Mouse (Mus musculus): Measurements from ENCODE around the gene Pim1.
A peak's percentile ranks its signal among the peaks of the same experiment; 100 is the strongest.

Pim1 gene

DNA sequence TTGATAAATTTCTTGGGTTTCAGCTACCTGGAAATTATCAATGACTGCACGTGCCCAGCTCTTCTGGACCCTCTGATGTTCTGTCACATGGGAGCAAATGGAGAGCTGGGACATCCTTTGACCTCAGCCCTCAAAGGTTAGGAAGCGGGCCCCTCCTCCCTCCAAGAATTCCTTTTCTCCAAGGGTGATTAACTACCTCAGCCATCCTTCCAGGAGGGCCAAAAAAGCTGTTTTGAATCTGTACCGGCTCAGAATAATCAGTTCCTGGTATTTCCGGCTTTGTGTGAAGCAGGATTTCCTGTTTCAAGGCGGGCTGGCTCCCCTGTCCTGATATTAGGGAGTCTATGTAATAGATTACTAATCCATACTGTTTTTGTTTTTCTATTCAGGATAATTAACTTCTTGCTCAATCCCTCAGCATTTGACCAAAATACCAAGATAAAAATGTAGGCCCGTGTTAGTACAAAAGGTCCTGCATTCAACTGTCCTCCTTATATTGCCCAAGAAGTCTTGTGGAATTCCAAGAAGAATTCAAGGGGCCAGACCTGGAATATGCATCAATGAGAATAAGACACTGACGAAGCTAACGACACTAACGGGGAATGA lies 25.0 kb upstream of the Pim1 start:
- no peak for DNase-seq (ENCODE audit: low spot score in 2 of 2)

DNA sequence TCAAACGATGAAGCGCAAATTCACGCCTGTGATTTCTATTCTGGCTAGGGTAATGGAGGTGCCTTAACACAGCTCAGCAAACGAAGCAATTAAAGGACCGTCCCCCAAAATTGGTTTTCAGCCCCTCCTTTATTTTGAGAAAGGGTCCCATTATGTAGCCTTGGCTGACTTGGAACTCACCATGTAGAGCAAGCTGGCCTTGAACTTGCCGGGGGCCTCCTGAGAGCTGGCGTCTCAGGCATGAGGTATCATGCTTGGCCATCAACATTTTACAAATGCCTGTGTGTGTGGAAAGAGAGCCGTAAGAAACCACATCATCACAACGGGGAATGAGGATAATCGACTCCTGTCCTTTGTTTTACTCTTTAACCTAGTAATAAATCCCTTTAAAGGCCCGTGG lies 23.5 kb upstream of the Pim1 start:
- no peak for DNase-seq (ENCODE audit: low spot score in 2 of 2)

DNA sequence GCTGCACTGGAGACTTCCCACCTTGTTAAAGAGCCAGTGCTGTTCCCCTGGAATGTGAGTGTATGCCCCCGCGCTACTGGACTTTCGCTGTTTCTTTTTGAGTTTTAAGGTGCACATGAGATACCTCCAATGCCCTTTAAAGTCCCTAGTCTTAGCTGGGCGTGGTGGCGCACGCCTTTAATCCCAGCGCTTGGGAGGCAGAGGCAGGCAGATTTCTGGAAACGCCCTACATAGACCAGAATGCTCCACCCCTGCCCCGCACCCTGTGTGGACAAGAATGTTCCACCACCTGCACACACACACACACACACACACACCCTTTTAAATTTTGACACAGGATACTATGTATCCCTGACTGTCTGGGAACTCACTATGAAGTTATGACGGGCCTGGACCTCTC lies 17.1 kb upstream of the Pim1 start:
- no peak for DNase-seq (ENCODE audit: low spot score in 2 of 2)

DNA sequence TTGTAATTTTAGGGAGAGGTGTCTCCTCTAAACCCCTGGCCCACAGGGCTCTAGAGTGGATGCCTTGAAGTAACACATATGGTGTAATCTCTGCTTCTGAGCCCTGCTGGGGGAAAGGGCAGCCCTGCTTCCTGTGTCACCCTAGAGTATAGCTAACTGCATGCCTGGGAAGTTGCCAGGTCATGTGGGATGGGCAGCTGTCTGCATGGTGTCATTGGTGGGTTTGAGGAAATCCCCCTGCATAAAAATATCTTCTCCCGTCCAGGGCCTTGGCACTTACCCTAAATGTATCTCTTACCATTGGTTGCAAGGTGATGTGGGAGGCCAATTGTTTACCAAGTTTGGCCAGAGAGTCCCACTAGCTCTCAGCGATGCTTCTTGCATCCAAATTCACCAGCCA lies 16.5 kb upstream of the Pim1 start:
- DNase-seq (ENCODE audit: low spot score in 2 of 2): no peak

DNA sequence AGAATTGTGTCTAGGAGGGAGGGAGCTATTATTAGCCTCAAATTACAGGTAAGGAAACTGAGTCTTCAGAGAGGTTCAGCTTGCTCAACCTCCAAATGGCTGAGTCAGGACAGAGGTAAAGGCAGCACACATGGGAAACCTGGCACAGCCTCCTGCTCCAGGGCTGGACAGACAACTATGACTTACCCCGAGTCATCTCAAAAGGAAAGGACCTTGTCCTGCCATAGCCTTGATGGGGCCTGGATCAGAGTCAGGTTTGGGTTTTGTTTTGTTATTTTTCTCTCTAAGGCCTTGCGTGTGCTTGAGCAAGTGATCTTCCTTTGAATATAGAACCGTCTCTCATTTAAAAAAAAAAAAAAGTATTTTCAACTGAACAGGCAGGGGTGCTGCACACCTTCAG lies 15.4 kb upstream of the Pim1 start:
- no peak for DNase-seq (ENCODE audit: low spot score in 2 of 2)

DNA sequence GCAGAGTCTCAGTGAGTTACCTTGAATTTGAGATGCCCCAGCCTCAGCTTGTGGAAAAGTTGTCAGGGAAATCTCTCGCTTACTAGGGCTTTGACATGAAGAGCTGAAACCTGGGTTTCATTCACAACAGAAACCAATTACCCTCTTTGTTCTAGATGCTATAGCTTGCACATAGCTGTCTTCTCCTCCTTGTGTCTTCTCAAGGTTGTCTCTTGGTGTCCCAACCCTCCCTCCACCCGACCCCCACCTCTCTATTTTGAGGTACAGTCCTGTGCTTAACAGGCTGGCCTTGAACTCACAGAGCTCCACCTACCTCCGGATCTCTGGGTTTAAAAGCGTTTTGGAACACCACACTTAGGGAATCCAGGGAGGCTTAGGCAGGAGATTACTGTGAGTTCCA lies 14.1 kb upstream of the Pim1 start:
- DNase-seq (ENCODE audit: low spot score in 2 of 2): no peak

DNA sequence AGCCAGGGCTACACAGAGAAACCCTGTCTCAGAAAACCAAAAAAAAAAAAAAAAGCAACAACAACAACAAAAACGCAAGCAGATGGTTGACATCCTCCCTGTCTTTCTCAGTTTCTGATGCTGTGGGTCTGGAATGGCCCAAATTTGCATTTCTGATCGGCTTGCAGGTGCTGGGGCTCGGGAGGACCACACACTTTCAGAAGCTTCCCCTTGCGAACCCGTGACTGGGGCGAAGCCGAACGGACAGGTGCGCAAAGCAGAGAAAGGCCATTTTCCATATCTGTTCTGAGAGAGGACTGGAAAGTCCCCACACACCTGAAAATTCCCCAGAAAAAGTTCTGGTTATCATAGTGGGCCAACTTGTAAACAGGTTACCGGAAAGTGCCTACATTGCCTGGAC lies 13.2 kb upstream of the Pim1 start:
- DNase-seq (ENCODE audit: low spot score in 2 of 2): no peak

DNA sequence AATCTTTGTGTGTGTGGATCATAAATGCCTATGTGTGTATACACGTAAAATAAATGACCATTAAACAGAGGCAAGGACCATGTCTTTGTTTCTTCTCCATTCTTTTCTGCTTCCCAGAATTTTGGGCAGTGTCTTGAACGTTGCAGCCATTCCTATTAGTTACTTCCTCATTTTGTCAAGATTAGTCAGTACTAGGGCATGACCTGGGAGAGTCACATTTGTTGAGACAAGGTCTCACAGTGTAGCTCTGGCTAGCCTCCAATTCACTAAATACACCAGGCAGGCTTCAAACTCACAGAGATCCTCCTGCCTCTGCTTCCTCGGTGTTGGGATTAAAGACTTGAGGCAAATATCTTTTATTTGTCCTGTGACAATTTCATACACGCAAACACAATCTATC lies 12.3 kb upstream of the Pim1 start:
- DNase-seq (ENCODE audit: low spot score in 2 of 2): no peak

DNA sequence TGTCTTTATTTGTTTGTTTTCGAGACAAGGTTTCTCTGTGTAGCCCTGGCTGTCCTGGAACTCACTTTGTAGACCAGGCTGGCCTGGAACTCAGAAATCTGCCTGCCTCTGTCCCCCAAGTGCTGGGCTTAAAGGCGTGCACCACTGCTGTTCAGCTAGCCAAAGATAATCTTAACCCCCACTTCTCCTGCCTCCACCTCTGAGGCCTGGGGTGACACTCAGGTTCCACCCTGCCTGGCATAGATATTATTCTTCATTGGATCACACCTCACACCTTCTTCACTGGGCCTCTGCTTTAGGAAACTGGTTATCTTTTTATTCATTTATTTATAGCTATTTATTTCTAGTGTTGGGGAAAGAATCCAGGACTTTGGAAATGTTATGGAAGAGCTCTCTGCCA lies 10.3 kb upstream of the Pim1 start:
- no peak for DNase-seq (ENCODE audit: low spot score in 2 of 2)

DNA sequence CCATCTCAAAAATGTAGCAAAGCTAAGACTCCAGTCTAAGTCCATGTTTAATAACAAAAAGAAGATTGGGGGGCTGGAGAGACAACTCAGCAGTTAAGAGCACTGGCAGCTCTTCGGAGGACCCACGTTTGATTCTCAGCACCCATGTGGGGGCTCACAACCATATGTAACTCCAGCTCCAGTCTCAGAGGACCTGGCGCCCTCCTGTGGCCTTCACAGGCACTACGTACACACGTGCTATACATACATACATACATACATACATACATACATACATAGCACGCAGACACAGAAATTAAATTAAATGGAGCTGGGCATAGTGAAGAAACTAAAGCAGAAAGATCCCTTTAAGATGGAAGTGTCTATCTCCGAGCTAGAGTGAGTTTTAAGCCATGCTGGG lies 7.9 kb upstream of the Pim1 start:
- DNase-seq (ENCODE audit: low spot score in 2 of 2): no peak

DNA sequence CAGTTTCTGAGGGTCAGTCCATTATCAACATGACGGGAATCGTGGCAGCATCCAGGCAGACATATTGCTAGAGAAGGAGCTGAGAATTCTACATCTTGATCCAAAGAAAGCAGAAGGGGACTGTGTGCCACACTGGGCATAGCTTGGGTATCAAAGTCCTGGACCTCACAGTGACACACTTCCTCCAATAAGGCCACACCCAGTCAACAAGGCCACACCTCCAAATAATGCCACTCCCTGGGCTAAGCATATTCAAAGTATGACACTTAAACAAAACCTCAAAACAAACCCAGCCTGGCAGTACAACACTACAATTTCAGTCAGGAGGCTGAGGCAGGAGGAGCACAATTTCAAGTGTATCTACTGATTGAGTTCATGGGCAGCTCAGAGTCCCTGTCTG lies 7.3 kb upstream of the Pim1 start:
- DNase-seq (ENCODE audit: low spot score in 2 of 2): no peak

DNA sequence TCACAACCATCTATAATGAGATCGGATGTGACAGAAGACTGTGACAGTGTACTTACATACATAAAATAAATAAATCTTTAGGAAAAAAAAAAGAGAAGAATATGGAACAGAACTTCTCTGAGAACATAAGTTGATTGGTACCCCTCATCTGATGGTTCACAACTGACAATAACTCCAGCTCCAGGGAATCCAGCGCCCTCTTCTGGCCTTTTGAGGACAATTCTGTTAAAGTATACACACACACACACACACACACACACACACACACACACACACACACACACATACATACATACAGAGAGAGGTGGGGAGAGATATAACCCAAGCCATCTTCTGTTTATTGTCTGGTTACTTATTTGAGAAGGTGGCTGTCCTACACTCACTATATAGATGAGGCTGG lies 6.1 kb upstream of the Pim1 start:
- no peak for DNase-seq (ENCODE audit: low spot score in 2 of 2)

DNA sequence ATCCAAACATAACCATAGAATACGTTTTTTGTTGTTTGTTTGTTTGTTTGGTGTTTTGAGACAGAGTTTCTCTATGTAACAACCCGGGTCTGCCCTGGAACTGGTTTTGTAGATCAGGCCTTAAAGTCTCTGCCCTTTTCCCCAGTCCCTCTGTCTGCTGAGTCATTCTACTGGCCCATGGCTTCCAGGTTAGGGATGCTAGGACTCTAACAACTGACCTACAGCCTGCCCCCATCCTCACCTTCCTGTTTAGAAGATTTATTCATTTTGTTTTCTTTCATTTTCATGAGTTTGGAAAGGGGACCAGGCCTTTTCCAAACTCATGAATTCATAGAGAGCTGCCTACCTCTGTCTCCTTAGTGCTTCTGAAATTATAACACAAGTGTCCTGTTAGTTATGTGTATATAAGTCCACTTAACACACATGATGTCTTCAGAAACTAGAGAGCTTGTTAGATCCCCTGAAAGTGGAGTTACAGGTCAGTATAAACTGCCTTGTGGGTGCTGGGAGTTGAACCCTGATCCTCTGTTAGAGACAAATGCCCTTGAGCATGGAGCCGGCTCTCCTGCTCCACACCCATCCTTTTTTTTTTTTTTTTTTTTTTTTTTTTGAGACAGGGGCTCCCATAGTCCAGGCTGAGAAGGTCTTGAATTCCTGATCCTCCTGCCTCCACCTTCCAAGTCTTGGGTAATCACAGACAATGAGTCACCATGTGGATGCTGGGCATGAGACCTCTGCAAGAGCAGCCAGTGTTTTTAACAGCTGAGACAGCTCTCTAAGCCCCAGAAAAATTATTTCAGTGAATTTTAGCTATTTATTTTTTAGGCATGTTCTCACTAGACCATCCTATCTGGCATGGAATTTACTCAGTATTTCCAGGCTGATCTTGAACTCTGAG lies 5.0 kb upstream of the Pim1 start:
- DNase-seq (ENCODE audit: low spot score in 2 of 2): no peak

DNA sequence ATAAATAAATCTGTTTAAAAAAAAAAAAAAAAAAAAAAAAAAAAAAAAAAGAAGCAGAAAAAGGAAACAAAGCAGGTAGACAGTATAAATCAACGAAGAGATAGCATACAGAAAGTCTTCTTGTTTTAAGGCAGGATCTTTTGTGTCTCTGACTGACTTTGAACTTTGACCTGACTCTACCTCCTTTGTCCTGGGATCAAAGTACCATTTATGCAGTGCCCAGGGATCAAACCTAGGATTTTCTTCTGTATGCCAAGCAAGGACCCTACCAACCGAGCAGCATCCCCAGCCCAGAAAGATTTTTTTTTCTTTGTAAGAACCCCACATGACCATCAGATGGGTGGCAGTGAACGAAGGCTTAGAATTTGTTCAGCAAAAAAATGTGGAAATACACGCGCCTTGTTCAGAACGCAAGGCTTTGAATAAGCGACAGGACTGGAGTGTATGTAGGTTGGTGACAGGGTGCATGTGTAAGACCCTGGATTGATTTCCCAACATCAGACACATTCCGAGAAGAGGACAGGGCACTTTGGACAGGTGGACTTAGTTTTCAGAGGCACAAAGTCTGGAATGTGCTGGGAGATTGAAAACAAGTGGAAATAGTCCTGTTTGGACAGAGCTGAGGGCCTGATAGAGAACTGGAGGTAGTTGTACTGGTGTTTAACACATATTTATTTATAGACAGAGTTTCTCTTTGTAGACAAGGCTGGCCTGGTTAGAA lies 2.1 kb upstream of the Pim1 start:
- DNase-seq (ENCODE audit: low spot score in 2 of 2): no peak

DNA sequence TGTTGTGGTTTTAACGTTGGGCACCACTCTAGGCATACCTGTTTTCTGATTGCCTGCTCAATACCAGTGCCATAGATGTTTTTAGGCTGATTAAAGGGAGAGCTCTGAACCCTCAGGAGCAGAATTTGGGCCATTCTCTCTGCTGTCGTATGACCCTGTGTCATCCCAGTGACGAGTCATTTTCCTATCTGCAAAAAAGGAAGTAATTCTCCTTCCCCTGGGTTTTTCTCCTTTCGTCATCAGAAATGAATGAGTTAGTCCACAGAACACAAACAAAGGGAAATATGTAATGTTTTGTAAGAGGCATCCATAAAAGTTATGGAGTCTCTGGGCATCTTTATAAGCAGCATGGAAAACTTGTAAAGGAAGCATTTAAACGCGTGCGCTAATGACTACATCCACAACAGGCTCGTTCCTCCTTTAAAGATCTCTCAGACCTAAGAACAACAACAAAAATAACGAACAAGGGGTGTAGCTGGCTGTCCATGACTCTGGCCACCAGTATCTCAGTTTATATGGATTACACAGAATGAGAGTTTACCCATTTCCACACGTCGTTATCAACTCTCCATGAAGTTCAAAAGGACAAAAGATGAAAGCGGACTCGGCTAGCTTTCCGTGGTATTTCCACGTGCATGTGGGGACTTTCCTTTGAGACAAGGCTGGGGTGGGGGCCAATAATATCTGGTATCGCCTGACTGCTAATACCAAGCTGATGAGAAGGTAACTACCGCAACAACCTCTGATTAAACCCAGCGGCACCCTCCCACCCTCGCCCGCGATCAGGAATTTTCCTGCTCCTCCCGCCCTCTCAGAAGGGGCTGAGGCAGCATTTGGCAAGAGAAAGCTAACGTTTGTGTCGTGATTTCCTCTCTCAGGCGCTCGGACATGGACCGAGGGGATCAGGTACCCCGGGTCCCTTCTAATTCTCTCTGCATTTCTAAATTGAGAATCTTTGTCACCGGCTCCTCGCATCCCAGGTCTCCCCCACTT lies 1.3 kb upstream of the Pim1 start:
- DNase-seq (ENCODE audit: low spot score in 2 of 2): no peak

DNA sequence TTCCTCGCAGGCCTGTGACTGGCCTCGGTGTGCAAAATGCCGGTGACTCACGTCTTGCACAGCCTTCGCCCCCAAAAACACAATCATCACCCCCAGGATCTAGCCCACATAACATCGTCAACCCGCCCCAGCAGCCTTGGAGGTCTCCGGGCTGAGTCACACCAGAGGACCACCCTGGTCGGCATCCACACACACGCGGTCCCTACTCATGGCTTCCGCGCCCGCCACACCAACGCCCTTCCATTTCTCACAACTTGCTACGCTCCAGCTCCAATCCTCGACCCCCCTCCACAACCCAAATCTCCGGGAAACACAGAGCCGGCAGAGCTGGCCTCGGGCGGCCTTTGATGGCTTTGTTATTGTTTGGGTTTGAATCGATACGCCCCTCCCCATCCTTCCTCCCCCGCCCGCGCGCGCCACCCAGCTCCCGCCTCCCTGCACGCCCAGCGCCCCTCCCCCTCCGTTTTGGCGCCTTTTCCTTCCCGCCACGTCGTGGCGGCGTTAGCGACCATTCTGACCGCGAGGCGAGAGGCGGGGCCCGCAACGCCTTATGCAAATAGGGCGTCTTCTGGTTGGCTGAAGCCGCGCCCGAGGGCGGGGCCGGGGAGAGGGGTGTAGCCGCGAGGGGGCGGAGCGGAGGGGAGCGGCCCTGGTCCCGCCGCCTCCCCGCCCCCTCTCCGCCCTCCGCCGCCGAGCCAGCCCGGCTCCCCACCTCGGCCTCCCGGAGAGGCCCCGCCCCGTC lies 411 bp upstream of the Pim1 start:
- DNase-seq (ENCODE audit: low spot score in 2 of 2): peak; percentile 98

DNA sequence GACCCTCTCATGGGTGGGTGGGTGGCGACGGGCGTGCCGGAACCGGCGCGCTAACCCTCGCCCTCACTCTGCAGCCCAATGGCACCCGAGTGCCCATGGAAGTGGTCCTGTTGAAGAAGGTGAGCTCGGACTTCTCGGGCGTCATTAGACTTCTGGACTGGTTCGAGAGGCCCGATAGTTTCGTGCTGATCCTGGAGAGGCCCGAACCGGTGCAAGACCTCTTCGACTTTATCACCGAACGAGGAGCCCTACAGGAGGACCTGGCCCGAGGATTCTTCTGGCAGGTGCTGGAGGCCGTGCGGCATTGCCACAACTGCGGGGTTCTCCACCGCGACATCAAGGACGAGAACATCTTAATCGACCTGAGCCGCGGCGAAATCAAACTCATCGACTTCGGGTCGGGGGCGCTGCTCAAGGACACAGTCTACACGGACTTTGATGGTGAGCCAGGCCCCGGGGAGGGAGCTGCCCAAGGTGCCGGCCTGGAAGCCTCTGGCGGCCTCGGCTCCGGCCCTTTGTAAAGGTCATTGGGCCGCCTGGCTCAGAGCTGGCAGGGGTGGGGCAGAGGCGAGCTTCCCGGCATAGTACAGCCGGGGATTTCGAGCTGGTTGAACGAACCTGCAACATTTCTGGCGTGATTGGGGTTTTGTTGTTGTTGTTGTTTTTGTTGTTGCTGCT lies 1.2 kb downstream of the Pim1 start:
- peak; percentile 41 to 42 for DNase-seq (ENCODE audit: low spot score in 2 of 2)

DNA sequence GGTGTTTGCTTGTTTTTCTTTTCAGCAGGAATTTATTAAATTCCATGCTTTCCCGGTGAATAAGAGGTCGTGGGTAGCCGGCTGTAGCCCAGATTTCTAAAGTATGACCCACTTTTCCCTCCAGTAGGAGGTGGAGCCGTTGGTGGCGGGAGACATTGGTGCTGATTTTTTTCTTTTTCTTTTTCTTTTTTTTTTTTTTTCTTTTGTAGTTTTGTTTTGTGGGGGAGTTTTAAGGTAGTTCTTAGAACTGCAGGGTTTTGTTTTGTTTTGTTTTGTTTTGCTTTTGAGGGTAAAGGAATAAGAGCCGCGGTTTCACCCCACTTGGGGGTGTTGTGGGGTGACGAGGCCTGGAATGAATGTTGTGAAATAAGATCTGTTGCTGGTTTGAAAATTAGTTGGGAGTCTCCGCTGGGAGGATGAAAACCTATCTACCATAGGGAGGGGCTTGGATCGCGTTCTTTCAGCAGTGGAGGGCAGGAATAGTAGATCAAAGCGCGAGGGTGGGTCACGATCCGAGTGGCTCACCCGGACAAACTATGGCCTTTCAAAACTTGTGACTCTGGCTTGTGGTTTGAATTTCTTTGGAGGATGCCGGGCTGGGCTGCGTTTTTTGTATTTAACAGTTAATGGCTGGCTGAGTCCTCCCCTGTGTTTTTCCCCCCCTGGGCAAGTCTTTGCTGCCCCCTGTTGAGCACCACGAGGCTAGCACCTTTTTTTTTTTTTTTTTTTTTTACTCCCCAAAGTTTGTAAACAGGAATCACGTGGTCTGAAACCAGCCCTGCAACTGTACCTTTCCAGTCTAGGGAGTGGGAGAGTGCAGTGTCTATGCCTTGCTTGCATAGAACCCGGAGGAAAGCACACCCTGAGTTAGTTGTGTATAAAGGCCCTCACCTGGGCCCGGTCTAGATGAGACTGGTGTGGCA lies 2.0 kb downstream of the Pim1 start:
- DNase-seq (ENCODE audit: low spot score in 2 of 2): peak; percentile 68 to 79

DNA sequence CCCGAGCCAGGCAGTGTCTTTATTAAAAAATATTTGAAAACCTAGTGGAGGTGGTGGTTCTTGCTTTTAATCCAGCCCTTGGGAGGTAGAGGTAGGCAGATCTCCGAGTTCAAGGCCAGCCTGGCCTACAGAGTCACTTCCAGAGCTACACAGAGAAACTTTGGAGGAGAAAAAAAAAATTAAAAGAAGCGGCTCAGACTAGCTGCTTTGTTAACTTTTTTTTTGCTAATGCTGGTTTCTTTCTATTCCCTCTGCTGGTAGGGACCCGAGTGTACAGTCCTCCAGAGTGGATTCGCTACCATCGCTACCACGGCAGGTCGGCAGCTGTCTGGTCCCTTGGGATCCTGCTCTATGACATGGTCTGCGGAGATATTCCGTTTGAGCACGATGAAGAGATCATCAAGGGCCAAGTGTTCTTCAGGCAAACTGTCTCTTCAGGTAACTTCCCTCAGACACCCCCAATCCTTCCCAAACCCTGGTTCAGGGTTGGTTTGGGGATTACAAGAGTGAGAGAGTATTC lies 3.0 kb downstream of the Pim1 start:
- no peak for DNase-seq (ENCODE audit: low spot score in 2 of 2)
